Mouse (Mus musculus) fat pad, adult 2 months (tissue): ENCODE measurements around the gene Prmt7.

ENCODE experiments used
- DNase-seq: peaks from one replicate; pipeline ENCODE4 v3.0.0-alpha.2; 2011; ENCODE audit warnings: low read depth, low spot score; ENCODE audit errors: extremely low read depth

The Prmt7 gene

DNA sequence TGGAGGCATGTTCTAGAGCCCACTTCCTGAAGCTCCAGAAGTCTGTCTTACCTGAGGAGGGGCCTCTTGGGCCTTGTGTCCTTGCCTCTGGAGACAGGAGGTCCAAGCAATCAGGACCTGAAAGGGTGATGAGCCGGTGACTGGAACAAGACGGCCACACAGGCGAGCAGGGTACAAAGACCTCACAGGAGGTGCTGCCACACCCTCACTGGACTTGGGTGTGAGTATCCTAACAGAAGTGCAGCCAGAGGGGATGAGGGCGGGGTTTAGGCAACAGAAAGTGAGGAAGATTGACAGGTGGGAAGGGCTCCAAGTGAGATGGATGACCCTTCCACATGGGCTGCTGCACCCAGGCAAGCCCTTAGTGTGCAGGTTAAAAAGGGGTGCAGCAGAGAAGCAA lies 70.1 kb downstream of the Prmt7 start:
- DNase-seq: no peak

DNA sequence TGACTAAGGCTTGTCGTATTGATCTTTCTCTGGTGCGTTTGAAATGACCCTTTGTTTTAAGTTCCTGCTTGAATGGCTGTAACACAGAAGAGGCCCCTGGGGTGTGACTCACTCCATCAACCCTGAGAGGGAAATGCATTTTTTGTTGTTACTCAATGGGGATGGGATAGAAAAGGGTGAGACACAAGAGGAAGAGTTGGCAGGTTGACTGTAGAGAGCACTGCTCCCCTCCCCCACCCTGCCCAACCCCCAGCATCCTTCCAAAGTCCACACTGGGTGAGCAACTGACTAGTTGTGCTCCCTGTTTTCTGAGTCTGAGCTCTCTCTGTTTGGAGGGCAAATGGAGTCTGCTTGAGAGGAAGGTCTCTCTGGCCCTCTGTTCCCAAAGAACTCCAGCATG lies 76.7 kb downstream of the Prmt7 start:
- no peak for DNase-seq

DNA sequence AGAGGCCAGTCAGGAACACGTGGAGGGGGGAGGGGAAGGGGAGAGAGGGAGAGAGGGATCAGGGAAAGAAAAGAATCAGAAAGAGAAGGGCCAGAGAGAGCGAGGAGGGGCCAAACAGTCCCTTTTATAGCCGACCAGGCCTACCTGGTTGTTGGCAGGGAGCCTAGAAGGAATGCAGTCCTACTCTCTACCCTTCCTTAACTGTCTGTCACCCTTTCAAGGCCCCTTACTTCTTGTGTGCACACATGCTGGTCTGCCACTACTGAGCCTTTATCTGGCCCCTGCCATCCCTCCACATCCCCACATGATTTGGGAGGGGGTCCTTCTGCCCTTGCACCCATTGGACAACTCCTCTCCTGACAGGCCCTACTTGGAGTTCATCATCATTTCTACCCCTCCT lies 78.0 kb downstream of the Prmt7 start:
- no peak for DNase-seq

DNA sequence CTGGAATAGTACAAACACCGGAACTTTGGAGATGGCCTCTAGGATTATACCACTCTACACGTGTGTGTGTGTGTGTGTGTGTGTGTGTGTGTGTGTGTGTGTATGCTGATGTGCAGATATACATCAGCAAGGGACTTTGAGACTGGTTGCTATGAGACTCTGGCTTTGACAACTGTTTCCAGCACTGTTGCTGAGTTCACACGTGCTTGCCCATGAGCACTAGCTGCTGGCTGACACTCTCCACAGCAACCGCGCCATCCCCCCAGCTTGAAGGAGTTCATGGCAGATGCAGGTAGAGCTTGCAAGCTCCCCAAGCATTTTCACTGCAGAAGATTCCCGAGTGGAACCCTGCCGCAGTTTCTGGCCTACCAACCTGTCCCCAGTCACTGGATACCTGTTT lies 78.7 kb downstream of the Prmt7 start:
- DNase-seq: no peak

DNA sequence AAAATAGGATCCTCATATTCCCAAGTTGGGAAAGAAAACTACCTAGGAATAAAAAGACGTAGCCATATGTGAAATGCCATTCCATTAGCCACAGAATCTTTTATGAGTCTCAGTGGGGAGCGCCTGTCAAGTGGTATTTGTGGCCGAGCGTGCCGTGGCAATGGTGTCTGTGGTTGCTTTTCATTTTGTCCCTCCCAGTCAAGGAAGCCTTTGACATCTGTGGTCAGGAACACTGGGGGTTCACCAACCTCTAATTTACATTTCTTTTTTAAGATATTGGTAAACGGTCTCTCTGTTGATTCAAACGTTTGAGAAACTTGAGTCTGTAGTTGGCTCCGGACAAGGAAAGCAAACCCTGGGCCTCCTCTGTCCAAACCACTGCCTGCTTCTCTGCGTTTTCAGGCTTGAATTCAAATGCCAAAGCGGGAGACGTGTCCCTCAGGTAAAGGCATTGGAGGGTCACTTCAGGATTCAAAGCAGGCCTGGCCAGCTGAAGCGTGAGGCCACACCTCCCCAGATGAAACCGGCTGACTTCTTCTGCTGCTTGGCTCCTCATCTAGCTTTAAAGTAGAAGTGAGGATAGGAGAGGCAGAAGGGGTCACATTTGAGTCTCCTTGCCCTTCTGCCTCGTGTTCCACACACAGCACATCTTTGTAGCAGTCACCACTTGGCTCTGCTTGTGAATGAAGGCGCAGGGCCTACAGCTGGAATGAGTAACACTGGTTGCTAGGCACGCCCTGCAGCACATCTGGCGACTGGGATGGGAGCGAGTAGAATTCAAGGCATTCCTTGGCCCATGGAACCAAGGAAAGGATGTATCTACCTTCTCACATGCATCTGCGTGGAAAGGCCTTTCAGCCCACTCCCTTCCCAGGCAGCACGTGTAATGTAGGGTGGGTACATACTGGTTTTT lies 82.0 kb downstream of the Prmt7 start:
- DNase-seq: no peak

DNA sequence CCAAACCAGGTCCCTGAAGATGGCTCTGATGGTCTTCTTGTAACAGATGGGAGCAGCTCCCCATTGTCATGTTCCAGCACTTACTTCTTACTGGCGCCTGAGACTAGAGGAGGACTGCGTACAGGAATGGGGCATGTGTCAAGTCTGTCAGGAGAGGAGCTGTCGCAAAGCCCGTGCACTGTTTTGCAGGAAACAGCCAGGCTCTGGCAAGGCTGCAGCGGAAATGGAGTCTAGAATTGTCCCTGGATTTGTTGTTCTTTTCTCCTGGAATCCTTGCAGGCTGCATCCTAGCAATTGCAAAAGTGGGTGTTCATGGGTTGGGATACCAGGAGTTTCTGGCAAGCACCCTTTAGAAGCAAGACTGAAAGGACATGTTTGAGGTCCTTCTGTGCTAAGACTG lies 87.5 kb downstream of the Prmt7 start:
- no peak for DNase-seq

DNA sequence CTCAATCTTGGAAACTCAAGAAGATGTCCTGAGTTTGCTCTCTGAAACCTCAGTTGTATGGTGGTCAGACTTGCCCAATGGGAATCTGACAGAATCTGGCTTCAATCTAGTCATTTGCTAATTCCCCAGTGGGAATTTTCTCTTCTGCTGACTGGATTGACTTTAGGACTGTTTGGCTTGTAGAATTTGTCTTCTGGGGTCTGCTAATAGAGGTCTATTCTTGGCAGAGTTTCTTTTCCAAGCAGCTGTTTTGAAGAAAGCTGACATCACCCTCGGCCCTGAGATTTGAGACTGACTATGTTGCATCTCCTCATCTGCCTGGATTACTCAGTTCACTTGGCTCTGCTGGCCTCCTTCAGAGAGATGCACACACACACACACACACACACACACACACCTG lies 88.1 kb downstream of the Prmt7 start:
- no peak for DNase-seq

DNA sequence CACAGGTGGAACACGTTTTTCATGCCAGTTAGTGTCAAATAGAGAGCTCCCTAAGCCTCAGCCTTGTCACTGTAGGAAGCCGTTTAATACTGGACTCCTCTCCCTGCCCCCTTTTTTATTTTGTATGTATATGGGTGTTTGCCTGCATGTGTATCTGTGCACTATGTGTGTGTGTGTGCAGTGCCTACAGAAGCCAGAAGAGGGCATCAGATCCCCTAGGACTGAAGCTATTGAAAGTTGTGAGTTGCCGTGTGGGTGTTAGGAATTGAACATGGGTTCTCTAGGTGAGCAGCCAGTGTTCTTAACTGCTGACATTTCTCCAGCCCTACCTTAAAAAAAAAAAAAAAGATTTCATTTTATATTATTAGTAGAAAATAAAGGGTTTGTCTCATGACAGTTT lies 89.0 kb downstream of the Prmt7 start:
- DNase-seq: no peak

DNA sequence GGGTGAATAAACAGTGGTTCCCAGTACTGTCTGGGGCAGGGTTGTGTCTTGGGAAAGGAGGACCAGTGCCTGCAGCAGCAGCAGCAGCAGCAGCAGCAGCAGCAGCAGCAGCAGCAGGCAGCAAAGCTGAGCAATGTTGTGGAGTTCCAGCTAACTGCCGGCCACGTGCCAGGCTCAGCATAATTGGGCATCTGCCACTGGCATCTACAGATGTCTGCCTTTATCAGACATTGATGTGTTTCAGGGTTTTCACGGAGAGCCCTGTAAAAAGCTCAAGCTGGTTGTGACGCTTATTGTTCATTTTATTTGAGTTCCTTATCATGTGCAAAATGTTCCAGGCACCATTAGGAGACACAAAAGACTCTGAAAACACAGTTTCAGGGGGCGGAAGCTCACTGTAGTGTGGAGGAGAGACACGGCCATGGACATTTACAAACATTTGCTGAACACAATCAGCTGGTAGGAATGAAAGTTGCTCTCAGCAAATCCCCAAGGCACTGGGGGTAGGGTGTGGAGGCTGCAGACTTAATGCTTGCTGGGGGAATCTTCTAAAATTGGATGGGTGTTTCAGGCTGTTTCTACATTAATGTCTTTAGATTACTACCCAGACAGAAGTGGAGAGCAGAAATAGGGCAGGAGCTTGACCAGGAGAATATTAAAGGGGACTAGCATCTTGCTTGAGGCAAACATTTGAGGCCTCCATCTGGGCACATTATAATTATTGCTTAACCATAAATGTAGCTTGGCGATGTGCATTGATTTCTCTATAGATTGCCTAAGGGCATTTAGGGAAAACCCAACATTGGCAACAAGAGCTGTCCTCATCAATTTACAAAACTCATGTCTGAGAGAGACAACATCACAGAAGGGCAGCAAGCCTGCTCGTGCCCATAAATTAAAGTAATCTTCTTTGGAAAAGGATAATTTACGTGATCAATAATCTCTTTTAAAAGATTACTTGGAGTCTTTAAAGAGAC lies 90.3 kb downstream of the Prmt7 start:
- DNase-seq: no peak
